Mouse (Mus musculus) kidney, adult 8-10 months (tissue): ENCODE results near the gene Ikbip.

Experiments used
- DNase-seq, 2 experiments: peaks; one replicate each; pipeline ENCODE4 v3.0.0; 2022

Gene Ikbip

DNA sequence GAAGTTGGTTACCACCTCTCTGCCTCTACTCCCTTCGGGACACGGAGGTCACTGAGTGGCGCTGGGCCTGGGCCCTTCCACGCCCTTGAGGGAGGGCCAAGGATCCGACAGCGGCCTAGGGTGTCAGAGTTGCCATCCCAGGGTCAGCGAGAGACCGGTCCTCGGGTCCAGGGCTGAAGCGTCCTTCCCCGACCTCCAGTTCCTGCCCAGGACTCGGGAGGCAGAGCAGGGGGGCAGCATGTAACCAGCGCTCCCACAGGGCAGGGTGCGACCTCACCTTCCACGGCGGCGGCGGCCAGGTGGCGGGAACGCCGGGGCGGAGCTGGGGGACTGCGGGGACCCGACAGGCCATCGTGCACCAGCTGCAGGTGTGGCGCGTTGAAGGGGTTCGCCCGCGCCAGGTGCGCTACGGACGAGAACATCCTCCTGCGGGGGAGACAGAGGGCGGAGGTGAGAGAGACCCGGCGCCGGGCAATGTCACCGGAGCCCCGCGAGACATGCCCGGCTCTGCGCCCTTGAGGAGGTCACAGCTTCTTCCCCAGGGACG is 40.6 kb downstream of the Ikbip start:
- peak; percentile 47 to 53 for DNase-seq

DNA sequence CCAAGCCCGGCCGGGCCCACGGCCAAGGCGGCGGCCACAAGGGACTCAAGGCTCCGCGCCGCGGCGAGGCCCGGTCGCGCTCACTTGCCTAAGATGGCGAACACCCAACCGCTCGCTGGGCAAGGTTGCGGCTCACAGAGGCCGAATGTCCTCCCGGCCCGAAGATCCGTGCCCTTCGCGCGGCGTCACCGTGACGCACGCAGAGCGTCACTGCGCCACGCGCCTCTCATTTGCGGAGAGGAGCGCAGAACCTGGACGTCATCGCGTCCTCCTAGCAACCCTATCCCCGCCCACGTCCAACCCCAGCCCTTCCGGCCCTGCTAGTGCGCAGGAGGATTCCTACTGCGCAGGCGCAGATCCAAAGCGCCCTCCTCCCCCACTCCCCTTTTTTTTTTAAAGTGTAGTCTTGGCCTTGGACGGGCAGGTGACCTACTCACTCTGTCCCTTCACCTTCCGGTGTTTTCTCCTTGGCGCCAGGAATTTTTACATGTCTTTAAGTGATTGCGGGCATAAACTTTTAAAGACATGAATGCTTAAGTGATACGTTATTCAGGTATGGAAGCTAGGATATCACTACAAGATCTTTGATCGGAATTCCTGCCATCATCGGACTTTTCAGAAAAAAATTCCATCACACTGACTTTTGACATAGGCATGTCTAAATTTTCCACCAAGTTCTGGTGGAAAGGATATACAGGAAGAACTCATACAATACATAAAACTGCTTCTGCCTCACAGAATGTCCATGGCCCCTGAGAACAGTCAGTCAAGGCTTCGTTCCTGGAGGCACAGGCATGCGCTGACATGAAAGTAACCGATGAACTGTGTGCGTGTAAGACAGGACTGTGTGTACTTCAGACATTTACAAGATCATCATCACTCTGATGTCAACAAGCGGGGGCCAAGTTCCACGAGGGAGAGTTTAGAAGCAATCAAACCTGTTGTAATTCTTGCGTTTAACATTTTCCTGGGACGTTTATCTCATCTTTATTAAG is 41.4 kb downstream of the Ikbip start, which contains the start of gene Slc25a3:
Slc25a3 (minus strand) TSS at position 232 of the 995 bp plus-strand sequence.
- DNase-seq = peak; percentile 97 to 99

DNA sequence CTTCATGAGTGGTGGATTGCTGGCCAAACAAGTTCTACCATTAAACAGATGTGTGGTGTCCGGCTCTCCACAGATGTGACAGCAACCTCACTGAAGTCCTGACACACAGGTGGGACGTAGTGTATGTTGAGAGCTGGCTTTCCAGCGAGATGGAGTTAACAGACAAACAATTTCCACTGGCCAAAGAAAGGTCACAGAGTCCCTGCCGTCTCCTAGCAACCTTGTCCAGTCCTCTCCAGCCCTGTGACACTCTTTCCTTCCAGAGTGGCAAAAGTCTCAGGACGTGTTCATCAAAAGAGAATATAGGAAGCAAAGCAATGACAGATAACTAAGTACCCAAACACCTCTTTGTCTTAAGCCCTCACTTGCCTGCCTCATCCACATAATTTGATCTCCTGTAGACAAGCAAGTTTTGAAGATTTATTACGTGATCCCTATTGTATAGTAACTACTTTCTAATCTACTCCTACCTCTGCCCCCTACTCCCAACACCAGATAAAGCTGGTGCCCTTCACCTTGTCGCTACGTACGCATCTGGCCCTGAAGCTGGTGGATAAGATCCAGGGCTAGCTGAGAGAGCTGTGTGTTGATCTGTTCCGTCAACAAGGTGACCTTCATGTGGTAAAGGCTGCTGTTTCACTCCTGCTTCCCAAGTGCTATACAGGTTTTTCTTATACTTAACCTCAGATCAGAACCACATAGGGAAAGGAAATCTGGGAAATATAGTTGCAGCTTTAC is 44.0 kb downstream of the Ikbip start:
- peak; percentile 22 to 56 for DNase-seq

GRCm38 (mm10) chr10:91127395-91127794 is 44.7 kb downstream of the Ikbip start:
- DNase-seq = no peak

DNA sequence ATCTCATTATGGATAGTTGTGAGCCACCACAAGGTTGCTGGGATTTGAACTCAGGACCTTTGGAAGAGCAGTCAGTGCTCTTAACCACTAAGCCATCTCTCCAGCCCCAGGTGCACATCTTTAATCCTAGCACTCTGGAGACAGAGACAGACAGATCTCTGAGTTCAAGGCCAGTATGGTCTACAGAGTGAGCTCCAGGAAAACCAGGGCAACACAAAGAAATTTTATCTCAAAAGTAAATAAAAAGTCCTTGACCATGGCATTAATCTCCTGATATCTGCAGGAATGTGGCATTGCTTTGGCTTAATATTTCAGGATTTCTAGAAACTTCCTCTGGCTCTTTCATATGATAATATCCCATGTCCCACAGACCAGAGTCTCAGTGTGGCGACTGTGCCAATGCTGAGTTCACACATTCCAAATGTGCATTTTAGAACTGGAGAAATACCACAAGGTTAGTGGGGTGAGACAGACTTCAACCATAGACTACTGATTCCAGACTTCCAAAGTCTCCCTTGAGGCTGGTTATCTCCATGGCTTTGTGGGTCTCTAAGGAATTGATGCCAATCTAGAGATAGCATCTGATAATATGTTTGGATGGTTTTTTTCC is 45.9 kb downstream of the Ikbip start:
- DNase-seq = peak; percentile 73 to 80

DNA sequence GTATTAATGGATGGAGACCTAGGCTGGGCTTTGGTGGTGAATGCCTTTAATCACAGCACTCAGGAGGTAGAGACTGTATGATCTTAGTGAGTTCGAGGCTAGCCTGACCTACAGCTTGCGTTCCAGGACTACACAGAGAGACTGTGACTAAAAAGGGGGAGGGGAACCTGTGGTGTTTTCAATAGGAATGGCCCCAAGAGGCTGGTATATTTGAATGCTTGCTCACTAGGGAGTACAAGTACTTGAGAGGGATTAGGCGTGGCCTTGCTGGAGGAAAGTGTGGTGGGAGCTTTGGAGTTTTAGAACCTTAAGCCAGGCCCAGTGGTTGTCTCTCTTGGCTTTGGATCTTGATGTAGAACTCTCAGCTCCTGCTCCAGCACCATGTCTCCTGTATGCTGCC is 48.1 kb downstream of the Ikbip start:
- DNase-seq = no peak

GRCm38 (mm10) chr10:91131565-91131964 is 48.8 kb downstream of the Ikbip start:
- no peak for DNase-seq

DNA sequence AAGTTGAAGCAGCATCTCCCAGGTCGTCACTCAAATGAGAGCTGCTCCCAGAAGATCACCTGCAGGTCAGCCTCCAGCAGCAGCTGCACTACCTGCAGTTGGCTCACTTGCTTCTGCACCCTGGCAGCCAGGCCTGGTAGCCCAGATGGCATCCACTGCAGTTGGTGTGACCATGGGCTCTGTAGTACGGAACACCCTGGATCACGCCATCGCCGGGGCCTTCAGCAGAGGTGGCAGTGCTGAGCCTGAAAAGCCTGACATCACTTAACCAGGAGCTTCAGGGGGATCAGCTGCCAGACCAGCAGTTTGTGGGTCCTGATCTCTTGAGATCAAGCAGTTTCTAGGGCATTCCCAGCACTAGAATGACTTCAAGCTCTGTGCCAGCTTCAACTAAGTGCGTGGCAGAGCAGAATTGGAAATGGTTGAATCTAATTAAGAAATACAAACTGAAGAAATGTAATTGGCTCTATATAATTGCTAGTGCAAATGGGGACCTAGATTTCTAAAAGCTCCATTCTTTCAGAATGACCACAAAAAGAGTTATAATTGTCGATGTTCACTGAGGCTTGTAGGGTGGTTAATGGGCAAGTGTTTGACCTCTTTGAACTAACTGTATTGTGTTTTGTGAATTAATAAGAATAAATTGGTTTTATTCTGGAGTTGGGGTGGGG is 52.7 kb downstream of the Ikbip start:
- DNase-seq = no peak

DNA sequence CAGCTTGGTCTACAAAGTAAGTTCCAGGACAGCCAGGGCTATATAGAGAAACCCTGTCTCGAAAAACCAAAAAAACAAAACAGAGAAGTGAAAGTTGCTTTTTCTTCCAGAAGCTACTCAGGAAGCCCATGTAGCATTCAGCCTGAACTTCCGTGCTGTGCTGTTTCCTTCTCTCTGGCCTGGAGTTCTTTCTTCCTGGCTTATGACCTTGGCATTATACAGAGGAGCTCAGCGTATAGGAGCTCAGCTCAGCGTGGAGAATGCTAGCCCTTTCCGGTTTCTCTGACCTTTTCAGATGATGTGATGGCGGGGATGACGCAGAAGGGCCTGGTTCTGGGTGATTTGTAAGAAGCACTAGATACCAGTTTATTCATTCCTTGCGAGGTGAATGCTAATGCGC is 54.7 kb downstream of the Ikbip start:
- DNase-seq = no peak

- DNase-seq = no peak
Measured at GRCm38 (mm10) chr10:91138317-91138716, 55.6 kb downstream of the Ikbip start.

GRCm38 (mm10) chr10:91139148-91139766 is 56.5 kb downstream of the Ikbip start:
- DNase-seq = no peak

- peak in 1 of 2 experiments; percentile 31 for DNase-seq
Measured at GRCm38 (mm10) chr10:91141564-91141963, 58.8 kb downstream of the Ikbip start.

GRCm38 (mm10) chr10:91142654-91143191 is 60.0 kb downstream of the Ikbip start:
- DNase-seq = no peak

- DNase-seq = no peak
Measured at GRCm38 (mm10) chr10:91143313-91144230, 60.8 kb downstream of the Ikbip start.

DNA sequence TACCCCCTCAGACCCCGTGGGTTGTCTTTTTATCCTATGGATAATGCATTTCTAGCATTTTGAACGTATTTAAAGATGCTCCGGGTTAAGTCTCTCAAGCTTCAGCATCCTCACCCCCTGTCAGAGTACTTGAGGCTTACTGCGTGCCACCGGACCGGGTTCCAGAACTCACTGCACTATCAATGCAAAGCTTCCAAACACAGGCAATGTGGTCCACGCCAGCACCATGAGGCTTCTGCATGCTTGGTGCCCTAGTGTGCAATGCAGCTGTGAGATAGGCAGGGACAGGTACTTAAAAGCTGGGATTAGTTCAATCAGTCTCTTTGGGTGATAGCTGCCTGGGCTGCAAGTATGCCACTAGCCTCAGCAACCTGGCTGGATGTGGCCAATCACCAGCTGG is 62.7 kb downstream of the Ikbip start:
- no peak for DNase-seq
